Mouse (Mus musculus) brown adipose tissue, adult 24 weeks (tissue): Measurements from ENCODE around the gene Zfand2b. TPM values are rescaled to one million over a fixed set of nuclear protein-coding genes. Genes with fewer than 3 reads are reported as not detected.

Experiments used
- H3K27ac ChIP-seq: fragments of 200-500 bp; replicated peaks from 2 replicates; pipeline ENCODE4 v1.5.1; 2012; ENCODE audit warnings: low read depth, mild to moderate bottlenecking, low read length
- H3K4me1 ChIP-seq: fragments of 200-500 bp; 2 replicates; pipeline ENCODE4 v1.6.1; 2012; ENCODE audit warnings: low read length, mixed read lengths; ENCODE audit not compliant: control insufficient read depth, insufficient read depth, insufficient read length
- H3K4me3 ChIP-seq: fragments of 200-500 bp; 2 replicates; pipeline ENCODE4 v1.5.1; 2012; ENCODE audit warnings: low read depth, mild to moderate bottlenecking, low read length, moderate library complexity; ENCODE audit not compliant: insufficient read depth
- polyA plus RNA-seq: library from polyadenylated mRNA; stranded (reverse); fragments of >200 nt; gene quantifications from 2 replicates; pipeline ENCODE4 v1.2.4, GENCODE M21; 2012; ENCODE audit not compliant: missing spikeins, insufficient read depth, insufficient read length

The Zfand2b gene
- 15.2 and 21.5 TPM in 2 replicates for polyA plus RNA-seq

- H3K4me1 ChIP-seq: no peaks in the 10 kb centered on the region
- peak within 1 kb of the TSS; percentile 69 for H3K4me3 ChIP-seq
- peak within 1 kb of the TSS; percentile 70 for H3K27ac ChIP-seq
Observed at GRCm38 (mm10) chr1:75168472-75169464, at the start of gene Zfand2b. Zfand2b (plus strand) TSS chr1:75168646.

- Histone ChIP-seq H3K4me3 (no peak overlapping the region), H3K27ac (no peak overlapping the region), H3K4me1 (peaks cover 3% of the 10 kb centered on the region; the same call in 1 of the 2 replicates)
Observed at GRCm38 (mm10) chr1:75122211-75122610, 46.2 kb upstream of the Zfand2b start.

GRCm38 (mm10) chr1:75124346-75125321 lies 43.8 kb upstream of the Zfand2b start, which contains the start of gene Nhej1:
Nhej1 (minus strand) TSS chr1:75125200.
- peak within 1 kb of the TSS; percentile 96 for H3K27ac ChIP-seq

GRCm38 (mm10) chr1:75125418-75125817 lies 43.0 kb upstream of the Zfand2b start:
- Histone ChIP-seq H3K27ac (peak overlapping the region; percentile 40; the same call in 1 of the 2 replicates), H3K4me1 (peaks cover 3% of the 10 kb centered on the region; the same call in 1 of the 2 replicates), H3K4me3 (peak overlapping the region; percentile 83)

More at GRCm38 (mm10) chr1:75124346-75125321, 43.8 kb upstream of the Zfand2b start, which contains the start of gene Nhej1:
- peaks cover 3% of the 10 kb centered on the region; the same call in 1 of the 2 replicates for H3K4me1 ChIP-seq
- H3K4me3 ChIP-seq: peak within 1 kb of the TSS; percentile 83

GRCm38 (mm10) chr1:75128641-75129040 lies 39.8 kb upstream of the Zfand2b start:
- Histone ChIP-seq H3K4me1 (peaks cover 3% of the 10 kb centered on the region; the same call in 1 of the 2 replicates), H3K27ac (no peak overlapping the region), H3K4me3 (no peak overlapping the region)

- H3K4me1 ChIP-seq: no peaks in the 10 kb centered on the region
Observed at GRCm38 (mm10) chr1:75133421-75134207, 34.8 kb upstream of the Zfand2b start, which contains the start of gene Slc23a3. Slc23a3 (minus strand) TSS chr1:75133890.

GRCm38 (mm10) chr1:75136293-75136692 lies 32.2 kb upstream of the Zfand2b start:
- Histone ChIP-seq H3K4me1 (no peaks in the 10 kb centered on the region), H3K27ac (no peak overlapping the region)

More at GRCm38 (mm10) chr1:75133421-75134207, 34.8 kb upstream of the Zfand2b start, which contains the start of gene Slc23a3:
- no peak within 1 kb of the TSS for H3K4me3 ChIP-seq
- no peak within 1 kb of the TSS for H3K27ac ChIP-seq

GRCm38 (mm10) chr1:75136730-75137129 lies 31.7 kb upstream of the Zfand2b start:
- no peak overlapping the region for H3K4me3 ChIP-seq
- no peaks in the 10 kb centered on the region for H3K4me1 ChIP-seq

More at GRCm38 (mm10) chr1:75136293-75136692, 32.2 kb upstream of the Zfand2b start:
- no peak overlapping the region for H3K4me3 ChIP-seq

GRCm38 (mm10) chr1:75138448-75138847 lies 30.0 kb upstream of the Zfand2b start:
- Histone ChIP-seq H3K4me3 (no peak overlapping the region), H3K27ac (no peak overlapping the region), H3K4me1 (no peaks in the 10 kb centered on the region)

More at GRCm38 (mm10) chr1:75136730-75137129, 31.7 kb upstream of the Zfand2b start:
- no peak overlapping the region for H3K27ac ChIP-seq

GRCm38 (mm10) chr1:75140601-75141190 lies 27.8 kb upstream of the Zfand2b start:
- Histone ChIP-seq H3K4me3 (peak overlapping the region; percentile 69), H3K4me1 (no peaks in the 10 kb centered on the region), H3K27ac (peak overlapping the region; percentile 91)

- Histone ChIP-seq H3K4me3 (peak overlapping the region; percentile 69), H3K27ac (peak overlapping the region; percentile 91), H3K4me1 (no peaks in the 10 kb centered on the region)
Observed at GRCm38 (mm10) chr1:75141486-75142190, 26.8 kb upstream of the Zfand2b start.

GRCm38 (mm10) chr1:75142301-75143261 lies 25.9 kb upstream of the Zfand2b start, which contains the start of the genes Cnppd1 and Retreg2:
Cnppd1 (minus strand) TSS chr1:75142711.
Retreg2 (plus strand) TSS chr1:75142778.
- peak within 1 kb of the TSS; percentile 91 for H3K27ac ChIP-seq
- peak within 1 kb of the TSS; percentile 69 for H3K4me3 ChIP-seq
- H3K4me1 ChIP-seq: no peaks in the 10 kb centered on the region
